Mouse (Mus musculus) MN1 (cell line): Measurements from ENCODE around the gene Cuedc2.

Source experiments
- DNase-seq: peaks from one replicate; pipeline ENCODE4 v3.0.0-alpha.2; 2016; ENCODE audit warnings: low spot score

Cuedc2 gene

GRCm38 (mm10) chr19:46339287-46339971 lies 927 bp upstream of the Cuedc2 start:
- DNase-seq = peak; percentile 46

GRCm38 (mm10) chr19:46338942-46339286 lies 412 bp upstream of the Cuedc2 start:
- no peak for DNase-seq

GRCm38 (mm10) chr19:46337719-46338330 lies 677 bp downstream of the Cuedc2 start:
- DNase-seq = no peak

GRCm38 (mm10) chr19:46333906-46334305 lies 4.6 kb downstream of the Cuedc2 start:
- DNase-seq = no peak

- no peak for DNase-seq
Measured at GRCm38 (mm10) chr19:46332721-46333339, 5.7 kb downstream of the Cuedc2 start.

GRCm38 (mm10) chr19:46331936-46332335 lies 6.6 kb downstream of the Cuedc2 start:
- DNase-seq = no peak

GRCm38 (mm10) chr19:46331326-46331725 lies 7.2 kb downstream of the Cuedc2 start:
- no peak for DNase-seq

- no peak for DNase-seq
Measured at GRCm38 (mm10) chr19:46330696-46331095, 7.8 kb downstream of the Cuedc2 start.

- peak; percentile 85 for DNase-seq
Measured at GRCm38 (mm10) chr19:46329951-46330350, 8.6 kb downstream of the Cuedc2 start.

- no peak for DNase-seq
Measured at GRCm38 (mm10) chr19:46329031-46329641, 9.4 kb downstream of the Cuedc2 start.

GRCm38 (mm10) chr19:46328081-46329030 lies 10.1 kb downstream of the Cuedc2 start, which contains the start of gene Fbxl15:
Fbxl15 (plus strand) TSS chr19:46328184.
- peak; percentile 90 for DNase-seq

- DNase-seq = no peak
Measured at GRCm38 (mm10) chr19:46327531-46328064, 10.9 kb downstream of the Cuedc2 start.

- DNase-seq = peak; percentile 59
Measured at GRCm38 (mm10) chr19:46326756-46327305, 11.7 kb downstream of the Cuedc2 start, which contains the start of gene Psd. Psd (minus strand) TSS chr19:46327156.

- peak; percentile 23 for DNase-seq
Measured at GRCm38 (mm10) chr19:46326019-46326755, 12.3 kb downstream of the Cuedc2 start.

GRCm38 (mm10) chr19:46324918-46325317 lies 13.6 kb downstream of the Cuedc2 start:
- no peak for DNase-seq

GRCm38 (mm10) chr19:46324366-46324765 lies 14.1 kb downstream of the Cuedc2 start:
- DNase-seq = no peak

- DNase-seq = no peak
Measured at GRCm38 (mm10) chr19:46323716-46324115, 14.8 kb downstream of the Cuedc2 start.

- DNase-seq = no peak
Measured at GRCm38 (mm10) chr19:46322996-46323572, 15.4 kb downstream of the Cuedc2 start.

GRCm38 (mm10) chr19:46322144-46322995 lies 16.1 kb downstream of the Cuedc2 start:
- DNase-seq = no peak
